Mouse (Mus musculus) stomach, postnatal 0 days (tissue): ENCODE results near the gene Ncam1.

ENCODE experiments used
- CTCF ChIP-seq: IDR thresholded peaks from 2 replicates; pipeline ENCODE4 v1.5.1; 2016; ENCODE audit warnings: antibody characterized with exemption, low read depth, mild to moderate bottlenecking, moderate library complexity
- EP300 ChIP-seq: optimal IDR thresholded peaks from 2 replicates; pipeline ENCODE3; 2016; ENCODE audit warnings: antibody characterized with exemption

GRCm38 (mm10) chr9:49738546-49738945 is 60.2 kb downstream of the Ncam1 start:
- no peak for TF ChIP-seq EP300
- TF ChIP-seq CTCF: no peak
